Mouse (Mus musculus) forebrain, postnatal 0 days (tissue): ENCODE data around the gene Btnl10. TPM values are rescaled to one million over a fixed set of nuclear protein-coding genes. Genes with fewer than 3 reads are reported as not detected.
"Not testable (repeated sequence)": the region's sequence is repeated elsewhere in the genome, so short reads cannot be mapped to it uniquely, and the experiment has no call there.

Source experiments
- ATAC-seq: fragments of 200-750 bp; cut with Nextera tagmentation; 2 replicates; pipeline ENCODE4 v1.8.0; 2017; ENCODE audit warnings: mild to moderate bottlenecking, moderate library complexity
- DNase-seq: peaks from one replicate; pipeline ENCODE4 v3.0.0-alpha.2; 2015
- H3K27ac ChIP-seq: fragments of 300-500 bp; sonication (generic); 2 replicates; pipeline ENCODE4 v1.5.1; 2014; ENCODE audit warnings: low read depth, mild to moderate bottlenecking, antibody characterized with exemption, low read length, moderate library complexity, mixed read lengths
- H3K27me3 ChIP-seq: fragments of 300-500 bp; sonication (generic); 2 replicates; pipeline ENCODE4 v1.6.1; 2014; ENCODE audit warnings: mild to moderate bottlenecking, low read length, mixed read lengths; ENCODE audit not compliant: insufficient read depth
- H3K36me3 ChIP-seq: fragments of 300-500 bp; sonication (generic); 2 replicates; pipeline ENCODE4 v1.6.1; 2014; ENCODE audit warnings: mild to moderate bottlenecking, moderate library complexity; ENCODE audit not compliant: insufficient read depth
- H3K4me1 ChIP-seq: fragments of 300-500 bp; sonication (generic); 2 replicates; pipeline ENCODE4 v1.6.1; 2014; ENCODE audit warnings: antibody characterized with exemption; ENCODE audit not compliant: insufficient read depth
- H3K4me2 ChIP-seq: fragments of 300-500 bp; sonication (generic); 2 replicates; pipeline ENCODE4 v1.6.1; 2014; ENCODE audit warnings: low read depth, mild to moderate bottlenecking, moderate library complexity
- H3K4me3 ChIP-seq: fragments of 300-500 bp; sonication (generic); 2 replicates; pipeline ENCODE4 v1.5.1; 2014; ENCODE audit warnings: low read depth, low read length, mixed read lengths
- H3K9ac ChIP-seq: fragments of 300-500 bp; sonication (generic); 2 replicates; pipeline ENCODE4 v1.6.1; 2014; ENCODE audit warnings: mild to moderate bottlenecking
- H3K9me3 ChIP-seq: fragments of 300-500 bp; sonication (generic); 2 replicates; pipeline ENCODE4 v1.6.1; 2016; ENCODE audit warnings: low read length
- CTCF ChIP-seq: sonication (generic); IDR thresholded peaks from 2 replicates; pipeline ENCODE4 v1.5.1; 2016; ENCODE audit warnings: antibody characterized with exemption, control low read depth, low read depth
- WGBS: fragments of 180-500 bp; shearing (Covaris S2); extraction: QIAGEN DNeasy Blood & Tissue Kit; methylation state at CpG from one replicate; pipeline ENCODE4 v1.1.7; 2014; 5-methylcytosine and 5-hydroxymethylcytosine counted together
- polyA plus RNA-seq: library from polyadenylated mRNA; unstranded; fragments of >200 nt; fragmentation: Nextera tagmentation; extraction: Ambion mirVana; gene quantifications from 2 replicates; pipeline ENCODE4 v1.2.1, GENCODE M21; 2015
- total RNA-seq: library from RNA; depleted of rRNA; stranded (reverse); fragments of >200 nt; gene quantifications from 2 replicates; pipeline ENCODE4 v1.2.3, GENCODE M21; 2014

Btnl10 gene
- total and polyA plus RNA-seq, 2 experiments from 2014 or later = 0.10 TPM; not detected in 1

DNA sequence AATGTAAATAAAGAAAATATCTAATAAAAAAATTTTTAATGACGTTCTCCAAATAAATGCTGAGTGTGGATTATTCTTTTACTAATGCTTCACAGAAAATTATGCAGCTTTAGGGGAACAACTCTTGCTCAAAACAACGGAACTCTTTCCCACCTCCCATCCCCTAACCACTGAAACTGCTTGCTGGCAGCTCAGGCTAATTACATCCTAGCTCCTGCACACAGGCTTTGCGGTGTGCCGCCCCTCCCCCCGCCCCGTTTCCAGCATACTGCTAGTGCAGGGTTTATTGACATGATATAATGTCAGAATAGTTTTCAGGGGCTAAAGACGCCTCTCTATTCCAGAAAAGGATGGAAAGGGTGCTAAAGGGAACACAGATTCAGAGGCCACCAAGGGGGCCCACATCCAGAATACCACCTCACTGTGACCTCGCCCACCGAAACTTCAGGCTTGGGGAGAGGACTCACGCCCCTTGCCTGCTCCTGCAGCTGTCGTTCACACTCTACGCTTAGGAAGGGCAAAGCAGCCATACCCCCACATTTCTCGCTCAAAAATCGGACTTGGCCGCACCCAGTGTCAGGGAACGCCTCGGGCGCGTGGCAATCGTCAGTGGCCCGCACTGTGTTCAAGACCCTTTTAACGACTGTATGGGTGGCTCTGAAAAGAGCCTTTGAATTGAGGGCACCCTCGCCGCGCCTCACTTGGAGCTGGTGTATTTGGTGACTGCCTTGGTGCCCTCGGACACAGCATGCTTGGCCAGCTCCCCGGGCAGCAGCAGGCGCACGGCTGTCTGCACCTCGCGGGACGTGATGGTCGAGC, 35.9 kb downstream of the Btnl10 start:
- 1% methylated on average over 33 of the region's 33 CpGs for WGBS
- no peaks in the 10 kb centered on the region for H3K27me3 ChIP-seq
- no peaks in the 10 kb centered on the region; the same call in 1 of the 2 replicates for H3K36me3 ChIP-seq
- peak overlapping the region; percentile 85 for H3K4me2 ChIP-seq
- peaks cover 26% of the 10 kb centered on the region for H3K4me1 ChIP-seq
- H3K9ac ChIP-seq = peak overlapping the region; percentile 96
- ATAC-seq (peak; percentile 17), DNase-seq (peak; percentile 80)
- H3K27ac ChIP-seq = peak overlapping the region; percentile 99
- peak overlapping the region; percentile 59 for H3K4me3 ChIP-seq
- no peaks in the 10 kb centered on the region for H3K9me3 ChIP-seq
- peak; percentile 11; the same call in 1 of the 2 replicates for TF ChIP-seq CTCF

GRCm38 (mm10) chr11:58954170-58954419, 36.4 kb downstream of the Btnl10 start:
- H3K36me3 ChIP-seq, H3K27me3 ChIP-seq, ATAC-seq, DNase-seq, H3K9me3 ChIP-seq: not testable (repeated sequence)
- peaks cover 26% of the 10 kb centered on the region for H3K4me1 ChIP-seq
- H3K9ac ChIP-seq = peak overlapping the region; percentile 96
- WGBS = 0% methylated on average over 14 of the region's 17 CpGs
- peak overlapping the region; percentile 99 for H3K27ac ChIP-seq
- H3K4me2 ChIP-seq = peak overlapping the region; percentile 85
- peak overlapping the region; percentile 59 for H3K4me3 ChIP-seq

- H3K27ac ChIP-seq = peak within 1 kb of the TSS; percentile 99
- peak; percentile 98 for DNase-seq
- TF ChIP-seq CTCF = peak; percentile 73; the same call in 1 of the 2 replicates
- peaks cover 29% of the 10 kb centered on the region for H3K4me1 ChIP-seq
- under 1% methylated on average over 49 of the region's 49 CpGs for WGBS
- H3K27me3 ChIP-seq = no peaks in the 10 kb centered on the region
- H3K4me3 ChIP-seq = peak within 1 kb of the TSS; percentile 59
- H3K36me3 ChIP-seq = no peaks in the 10 kb centered on the region; the same call in 1 of the 2 replicates
- peak within 1 kb of the TSS; percentile 96 for H3K9ac ChIP-seq
- peak; percentile 88 for ATAC-seq
- no peaks in the 10 kb centered on the region for H3K9me3 ChIP-seq
- peak within 1 kb of the TSS; percentile 85 for H3K4me2 ChIP-seq
Measured at GRCm38 (mm10) chr11:58954420-58955142, 36.9 kb downstream of the Btnl10 start, which contains the start of the genes Hist3h2a and Trim17. Hist3h2a (plus strand) TSS chr11:58954685. Trim17 (plus strand) TSS chr11:58954685.

- H3K36me3 ChIP-seq = no peaks in the 10 kb centered on the region; the same call in 1 of the 2 replicates
- DNase-seq (peak; percentile 49), ATAC-seq (no peak)
- peak overlapping the region; percentile 75 for H3K9ac ChIP-seq
- WGBS = under 1% methylated on average over 20 of the region's 20 CpGs
- 0 out of 2 replicates have a peak, but pooled peaks have one; percentile 22 for TF ChIP-seq CTCF
- no peaks in the 10 kb centered on the region for H3K9me3 ChIP-seq
- H3K4me1 ChIP-seq = peaks cover 29% of the 10 kb centered on the region
- H3K4me3 ChIP-seq = peak overlapping the region; percentile 59
- peak overlapping the region; percentile 85 for H3K4me2 ChIP-seq
- H3K27me3 ChIP-seq = no peaks in the 10 kb centered on the region
- peak overlapping the region; percentile 99 for H3K27ac ChIP-seq
Measured at GRCm38 (mm10) chr11:58955143-58955867, 37.6 kb downstream of the Btnl10 start.

- TF ChIP-seq CTCF = no peak
- H3K9me3 ChIP-seq = no peaks in the 10 kb centered on the region
- H3K27me3 ChIP-seq = no peaks in the 10 kb centered on the region
- H3K27ac ChIP-seq = 0 out of 2 replicates have a peak overlapping the region, but pooled peaks have one; percentile 99
- H3K4me2 ChIP-seq = peak overlapping the region; percentile 85
- no peaks in the 10 kb centered on the region; the same call in 1 of the 2 replicates for H3K36me3 ChIP-seq
- H3K4me3 ChIP-seq = peak overlapping the region; percentile 59
- WGBS = 10% methylated on average over 8 of the region's 8 CpGs
- ATAC-seq = no peak
- DNase-seq = no peak
- peaks cover 24% of the 10 kb centered on the region for H3K4me1 ChIP-seq
- peak overlapping the region; percentile 75 for H3K9ac ChIP-seq
Measured at GRCm38 (mm10) chr11:58955868-58956257, 38.2 kb downstream of the Btnl10 start.

DNA sequence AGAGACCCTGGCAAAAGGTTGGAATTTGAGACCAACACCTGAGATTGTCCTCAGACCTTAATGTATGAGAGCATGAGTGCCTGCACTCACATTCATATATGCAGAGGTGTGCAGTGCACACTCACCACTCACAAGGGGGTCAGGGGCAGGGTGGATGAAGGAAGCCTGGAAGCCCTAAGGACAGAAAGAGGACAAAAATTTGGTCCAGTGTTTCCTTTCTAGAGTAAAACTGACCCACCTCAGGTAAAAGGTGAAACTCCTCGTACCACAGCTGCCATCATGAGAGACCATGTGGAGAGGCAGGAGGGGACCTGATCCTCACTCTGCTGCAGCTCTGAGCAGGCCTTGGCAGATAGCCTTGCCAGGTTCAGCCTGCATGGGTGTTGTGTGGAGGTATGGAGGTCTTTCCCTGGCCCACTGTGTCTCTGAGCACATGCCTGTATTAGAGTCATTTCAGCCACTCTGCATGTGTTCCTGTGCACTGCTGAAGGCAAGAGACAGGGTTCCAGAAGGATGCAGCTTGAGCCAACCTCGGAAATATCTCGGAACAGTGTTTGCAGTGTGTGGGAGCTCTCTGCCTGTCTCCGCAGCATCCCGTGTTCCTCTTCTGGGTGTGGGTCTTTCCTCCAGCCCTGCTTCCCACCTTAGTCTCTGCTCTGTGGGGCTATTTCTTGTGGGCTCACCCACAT, 39.7 kb downstream of the Btnl10 start:
- TF ChIP-seq CTCF = no peak
- DNase-seq (no peak), ATAC-seq (no peak)
- no peak overlapping the region for H3K27ac ChIP-seq
- peak overlapping the region; percentile 75 for H3K9ac ChIP-seq
- 62% methylated on average over 5 of the region's 5 CpGs for WGBS
- H3K4me2 ChIP-seq = peak overlapping the region; percentile 85
- no peaks in the 10 kb centered on the region for H3K27me3 ChIP-seq
- H3K4me3 ChIP-seq = peak overlapping the region; percentile 59
- no peaks in the 10 kb centered on the region for H3K9me3 ChIP-seq
- no peaks in the 10 kb centered on the region; the same call in 1 of the 2 replicates for H3K36me3 ChIP-seq
- peaks cover 21% of the 10 kb centered on the region for H3K4me1 ChIP-seq
